Mouse (Mus musculus) G1E (cell line): Measurements from ENCODE around the gene Dhx29. TPM values are rescaled to one million over a fixed set of nuclear protein-coding genes. Genes with fewer than 3 reads are reported as not detected.
"Not testable (repeated sequence)": the region's sequence is repeated elsewhere in the genome, so short reads cannot be mapped to it uniquely, and the experiment has no call there.

Source experiments
- ATAC-seq: 2 replicates; pipeline ENCODE4 v1.8.0; 2016; ENCODE audit warnings: mild to moderate bottlenecking; ENCODE audit not compliant: insufficient number of reproducible peaks, poor library complexity, low FRiP score, severe bottlenecking; ENCODE audit errors: extremely low read depth
- DNase-seq: peaks from one replicate; pipeline ENCODE4 v3.0.0; 2012; ENCODE audit warnings: low spot score
- H3K27me3 ChIP-seq: 2 replicates; pipeline ENCODE4 v1.6.1; 2012; ENCODE audit warnings: mild to moderate bottlenecking, low read length, inconsistent platforms; ENCODE audit not compliant: insufficient read depth
- H3K36me3 ChIP-seq: replicated peaks from 2 replicates; pipeline ENCODE3; 2012; ENCODE audit warnings: mild to moderate bottlenecking, inconsistent platforms
- H3K4me1 ChIP-seq: 2 replicates; pipeline ENCODE4 v1.6.1; 2012; ENCODE audit warnings: low read depth, low read length, inconsistent platforms, mixed read lengths; ENCODE audit not compliant: insufficient read depth
- H3K4me3 ChIP-seq: 2 replicates; pipeline ENCODE4 v1.5.1; 2012; ENCODE audit warnings: low read depth, mild to moderate bottlenecking, inconsistent platforms, low read length, moderate library complexity, mixed read lengths
- H3K9me3 ChIP-seq: replicated peaks from 2 replicates; pipeline ENCODE4 v1.6.1; 2012; ENCODE audit warnings: inconsistent platforms
- CTCF ChIP-seq: IDR thresholded peaks from 2 replicates; pipeline ENCODE4 v1.5.1; 2012; ENCODE audit warnings: low read depth, low read length, inconsistent platforms, mixed read lengths
- GATA1 ChIP-seq: IDR thresholded peaks from 2 replicates; pipeline ENCODE4 v1.6.1; 2012; ENCODE audit warnings: borderline replicate concordance, low read length, inconsistent platforms, mixed read lengths
- GATA2 ChIP-seq: IDR thresholded peaks from 2 replicates; pipeline ENCODE4 v1.6.1; 2012; ENCODE audit warnings: low read depth, low read length, inconsistent platforms, borderline replicate concordance
- POLR2AphosphoS5 ChIP-seq: IDR thresholded peaks from 2 replicates; pipeline ENCODE4 v1.6.1; 2012; ENCODE audit warnings: low read depth, low read length, inconsistent platforms; ENCODE audit not compliant: insufficient replicate concordance
- TAL1 ChIP-seq: conservative IDR thresholded peaks from 2 replicates; pipeline ENCODE4 v1.6.1; 2012; ENCODE audit warnings: low read depth, low read length, inconsistent platforms, mixed read lengths
- polyA plus RNA-seq: library from polyadenylated mRNA; stranded (reverse); fragments of >175 nt; gene quantifications from 2 replicates; pipeline ENCODE4 v1.2.3, GENCODE M21; 2012
- total RNA-seq, 2 experiments: library from RNA; stranded (forward) in 1 of 2; stranded (reverse) in 1 of 2; fragments of 200-1000 nt in 1 of 2; fragments of >200 nt in 1 of 2; fragmentation: Nextera tagmentation in 1 of 2; gene quantifications; 2 replicates each; pipeline ENCODE4 v1.2.3; 2014 to 2017

The Dhx29 gene
- total and polyA plus RNA-seq, 3 experiments, result 7.2 to 57.6 (median 20.1) TPM

GRCm38 (mm10) chr13:112998427-112999201, 71.4 kb downstream of the Dhx29 start:
- no peak for ATAC-seq
- peaks cover 6% of the 10 kb centered on the region; the same call in 1 of the 2 replicates for H3K4me1 ChIP-seq

GRCm38 (mm10) chr13:113000090-113000489, 72.8 kb downstream of the Dhx29 start:
- DNase-seq, result no peak
- Histone ChIP-seq H3K4me3 (no peak overlapping the region), H3K36me3 (no peaks in the 10 kb centered on the region), H3K27me3 (peaks cover 22% of the 10 kb centered on the region), H3K4me1 (no peaks in the 10 kb centered on the region), H3K9me3 (no peaks in the 10 kb centered on the region)
- no peak for ATAC-seq
- TF ChIP-seq TAL1 (no peak), POLR2AphosphoS5 (no peak), GATA1 (no peak), CTCF (no peak), GATA2 (no peak)

More at GRCm38 (mm10) chr13:112998427-112999201, 71.4 kb downstream of the Dhx29 start:
- no peak overlapping the region for H3K4me3 ChIP-seq
- H3K27me3 ChIP-seq, result peaks cover 31% of the 10 kb centered on the region
- DNase-seq, result no peak
- H3K36me3 ChIP-seq, result no peaks in the 10 kb centered on the region
- TF ChIP-seq GATA2, result no peak
- TF ChIP-seq TAL1, result no peak
- TF ChIP-seq CTCF, result no peak
- no peak for TF ChIP-seq POLR2AphosphoS5
- TF ChIP-seq GATA1, result no peak
- peaks cover 4% of the 10 kb centered on the region; the same call in 1 of the 2 replicates for H3K9me3 ChIP-seq

- no peaks in the 10 kb centered on the region for H3K9me3 ChIP-seq
- ATAC-seq (no peak), DNase-seq (no peak)
- H3K4me3 ChIP-seq, result no peak overlapping the region
- H3K36me3 ChIP-seq, result no peaks in the 10 kb centered on the region
- TF ChIP-seq GATA1, result no peak
- no peak for TF ChIP-seq GATA2
- TF ChIP-seq TAL1, result no peak
- TF ChIP-seq POLR2AphosphoS5, result no peak
- no peak for TF ChIP-seq CTCF
- peaks cover 22% of the 10 kb centered on the region for H3K27me3 ChIP-seq
- no peaks in the 10 kb centered on the region for H3K4me1 ChIP-seq
These were observed 73.5 kb downstream of the Dhx29 start for GRCm38 (mm10) chr13:113000576-113001318.

GRCm38 (mm10) chr13:113012683-113013082, 85.4 kb downstream of the Dhx29 start:
- H3K4me1 ChIP-seq, result no peaks in the 10 kb centered on the region; the same call in 1 of the 2 replicates
- TF ChIP-seq TAL1, result no peak
- TF ChIP-seq POLR2AphosphoS5, result no peak
- TF ChIP-seq GATA1, result no peak
- TF ChIP-seq GATA2, result no peak
- no peak for TF ChIP-seq CTCF
- H3K9me3 ChIP-seq, result no peaks in the 10 kb centered on the region
- no peaks in the 10 kb centered on the region for H3K36me3 ChIP-seq
- DNase-seq (no peak), ATAC-seq (no peak)
- H3K27me3 ChIP-seq, result peaks cover 13% of the 10 kb centered on the region; the same call in 1 of the 2 replicates
- H3K4me3 ChIP-seq, result no peak overlapping the region

- not testable (repeated sequence) for H3K4me3 ChIP-seq, DNase-seq, H3K36me3 ChIP-seq, ATAC-seq, H3K9me3 ChIP-seq, H3K4me1 ChIP-seq, H3K27me3 ChIP-seq
These were observed 86.1 kb downstream of the Dhx29 start for GRCm38 (mm10) chr13:113013174-113013953.

Other genes starting within 250 kb of the Dhx29 start
- gene Plpp1, start 126.7 kb upstream of the Dhx29 start, total RNA-seq (2014; fragmentation: Nextera tagmentation), result 12.3 and 19.4 TPM in 2 replicates
- 1.5 and 2.1 TPM in 2 replicates for gene Plpp1, start 126.7 kb upstream of the Dhx29 start, total RNA-seq (2017)
- 3.4 and 3.5 TPM in 2 replicates for gene Plpp1, start 126.7 kb upstream of the Dhx29 start, polyA plus RNA-seq
- gene Mtrex, start 56 bp upstream of the Dhx29 start, total RNA-seq (2014; fragmentation: Nextera tagmentation), result 84.2 and 84.7 TPM in 2 replicates
- 56.3 and 71.1 TPM in 2 replicates for gene Mtrex, start 56 bp upstream of the Dhx29 start, total RNA-seq (2017)
- 4.1 and 4.7 TPM in 2 replicates for gene Mtrex, start 56 bp upstream of the Dhx29 start, polyA plus RNA-seq
- not detected in 2 replicates for gene Ccno, start 60.3 kb downstream of the Dhx29 start, total RNA-seq (2014; fragmentation: Nextera tagmentation)
- 0.05 and 0.06 TPM in 2 replicates for gene Ccno, start 60.3 kb downstream of the Dhx29 start, total RNA-seq (2017)
- not detected in 2 replicates for gene Ccno, start 60.3 kb downstream of the Dhx29 start, polyA plus RNA-seq
- not detected in 2 replicates for gene Mcidas, start 66.4 kb downstream of the Dhx29 start, total RNA-seq (2014; fragmentation: Nextera tagmentation)
- 0.05 TPM in 1 of 2 replicates, not detected in the other for gene Mcidas, start 66.4 kb downstream of the Dhx29 start, total RNA-seq (2017)
- not detected in 2 replicates for gene Mcidas, start 66.4 kb downstream of the Dhx29 start, polyA plus RNA-seq
- not detected in 2 replicates for gene Cdc20b, start 107.7 kb downstream of the Dhx29 start, total RNA-seq (2014; fragmentation: Nextera tagmentation)
- gene Cdc20b, start 107.7 kb downstream of the Dhx29 start, total RNA-seq (2017), result not detected in 2 replicates
- gene Cdc20b, start 107.7 kb downstream of the Dhx29 start, polyA plus RNA-seq, result not detected in 2 replicates
- not detected in 2 replicates for gene Gpx8, start 119.0 kb downstream of the Dhx29 start, total RNA-seq (2014; fragmentation: Nextera tagmentation)
- 0.16 TPM in 1 of 2 replicates, not detected in the other for gene Gpx8, start 119.0 kb downstream of the Dhx29 start, total RNA-seq (2017)
- gene Gpx8, start 119.0 kb downstream of the Dhx29 start, polyA plus RNA-seq, result not detected in 2 replicates
- not detected in 2 replicates for gene Gzma, start 173.5 kb downstream of the Dhx29 start, total RNA-seq (2014; fragmentation: Nextera tagmentation)
- not detected in 2 replicates for gene Gzma, start 173.5 kb downstream of the Dhx29 start, total RNA-seq (2017)
- gene Gzma, start 173.5 kb downstream of the Dhx29 start, polyA plus RNA-seq, result not detected in 2 replicates